Mouse (Mus musculus) thymus, postnatal 14 days (tissue): ENCODE measurements at regions not wholly inside any gene's neighbourhood (a gene's known extent, or its start where the extent isn't known, plus 50 kb on each side); places are given as distances from the start of the nearest gene placed in this dataset.

Experiments used
- DNase-seq: peaks from one replicate; pipeline ENCODE4 v3.0.0; 2021

GRCm38 (mm10) chr9:61268162-61268561 is 104.0 kb upstream of the Tle3 start:
- DNase-seq = no peak

GRCm38 (mm10) chr9:61268681-61269080 is 103.5 kb upstream of the Tle3 start:
- no peak for DNase-seq

- no peak for DNase-seq
Observed at GRCm38 (mm10) chr9:61269151-61269870, 102.9 kb upstream of the Tle3 start.

- no peak for DNase-seq
Observed at GRCm38 (mm10) chr9:61271243-61271642, 100.9 kb upstream of the Tle3 start.

GRCm38 (mm10) chr9:61271769-61272352 is 100.3 kb upstream of the Tle3 start:
- no peak for DNase-seq

GRCm38 (mm10) chr9:61274020-61274419 is 98.1 kb upstream of the Tle3 start:
- no peak for DNase-seq

- peak; percentile 77 for DNase-seq
Observed at GRCm38 (mm10) chr9:61277369-61278215, 94.6 kb upstream of the Tle3 start.

GRCm38 (mm10) chr9:61278216-61278758 is 93.9 kb upstream of the Tle3 start:
- DNase-seq = peak; percentile 12

- DNase-seq = no peak
Observed at GRCm38 (mm10) chr9:61279044-61279543, 93.1 kb upstream of the Tle3 start.

- no peak for DNase-seq
Observed at GRCm38 (mm10) chr9:61280856-61281582, 91.1 kb upstream of the Tle3 start.

- DNase-seq = no peak
Observed at GRCm38 (mm10) chr9:61283311-61283710, 88.9 kb upstream of the Tle3 start.

- no peak for DNase-seq
Observed at GRCm38 (mm10) chr9:61284201-61285021, 87.8 kb upstream of the Tle3 start.

- no peak for DNase-seq
Observed at GRCm38 (mm10) chr9:61286561-61286960, 85.6 kb upstream of the Tle3 start.

- DNase-seq = no peak
Observed at GRCm38 (mm10) chr9:61289117-61289516, 83.0 kb upstream of the Tle3 start.

- DNase-seq = no peak
Observed at GRCm38 (mm10) chr9:61289713-61290112, 82.5 kb upstream of the Tle3 start.

- no peak for DNase-seq
Observed at GRCm38 (mm10) chr9:61291646-61292045, 80.5 kb upstream of the Tle3 start.

- no peak for DNase-seq
Observed at GRCm38 (mm10) chr9:61292501-61292900, 79.7 kb upstream of the Tle3 start.

GRCm38 (mm10) chr9:61293223-61293985 is 78.8 kb upstream of the Tle3 start:
- no peak for DNase-seq

GRCm38 (mm10) chr9:61295001-61295400 is 77.2 kb upstream of the Tle3 start:
- DNase-seq = no peak

GRCm38 (mm10) chr9:61296311-61296947 is 75.7 kb upstream of the Tle3 start:
- DNase-seq = no peak
